Mouse (Mus musculus) gastrocnemius, postnatal 25 days (tissue): ENCODE measurements around the gene Scn2a. TPM values are rescaled to one million over a fixed set of nuclear protein-coding genes. Genes with fewer than 3 reads are reported as not detected.
"Not testable (repeated sequence)": the region's sequence is repeated elsewhere in the genome, so short reads cannot be mapped to it uniquely, and the experiment has no call there.

Experiments used
- DNase-seq: peaks from one replicate; pipeline ENCODE4 v3.0.0; 2022
- total RNA-seq, 2 experiments: library from RNA; stranded (reverse); gene quantifications; 1 replicate in 1 of 2; 2 replicates in 1 of 2; pipeline ENCODE4 v1.2.3; 2021

The Scn2a gene
- total RNA-seq, 2 experiments from 2014 or later: 0.54 to 0.91 TPM

DNA sequence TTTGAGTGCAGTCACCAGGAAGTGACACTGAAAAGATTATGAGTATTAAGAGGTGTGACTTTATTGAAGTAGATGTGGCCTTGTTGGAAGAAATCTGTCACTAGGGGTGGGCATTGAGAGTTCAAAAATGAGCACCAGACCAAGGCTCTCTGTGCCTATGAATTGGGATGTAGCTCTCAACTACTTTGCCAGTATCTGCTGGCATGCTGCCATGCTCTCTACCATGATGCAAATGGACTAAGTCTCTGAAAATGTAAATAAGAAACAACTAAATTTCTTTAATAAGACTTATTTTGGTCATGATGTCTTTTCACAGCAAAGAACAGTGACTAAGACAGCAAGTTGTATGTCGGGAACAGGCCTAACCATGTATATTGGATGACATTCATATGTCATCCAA is 79.7 kb downstream of the Scn2a start:
- no peak for DNase-seq

DNA sequence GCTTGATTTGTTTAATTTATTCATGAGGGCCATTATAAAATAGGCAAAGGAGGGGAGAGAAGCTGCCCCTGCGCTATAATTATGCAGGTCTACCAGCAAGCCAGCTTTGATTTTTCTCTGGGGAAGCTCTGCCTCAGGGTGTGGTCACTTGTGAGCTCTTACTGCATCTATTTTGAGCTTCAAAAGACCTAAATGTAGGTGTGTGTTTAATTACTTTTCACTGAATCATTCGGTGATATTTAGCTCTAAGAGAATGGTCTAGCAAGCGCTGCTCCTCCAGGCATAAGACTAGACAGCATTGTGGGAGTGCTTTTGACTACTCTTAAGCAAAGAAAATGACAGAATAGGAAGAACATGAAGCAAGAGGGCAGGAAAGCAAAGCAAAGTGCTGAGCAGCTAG is 80.6 kb downstream of the Scn2a start:
- DNase-seq: no peak

DNA sequence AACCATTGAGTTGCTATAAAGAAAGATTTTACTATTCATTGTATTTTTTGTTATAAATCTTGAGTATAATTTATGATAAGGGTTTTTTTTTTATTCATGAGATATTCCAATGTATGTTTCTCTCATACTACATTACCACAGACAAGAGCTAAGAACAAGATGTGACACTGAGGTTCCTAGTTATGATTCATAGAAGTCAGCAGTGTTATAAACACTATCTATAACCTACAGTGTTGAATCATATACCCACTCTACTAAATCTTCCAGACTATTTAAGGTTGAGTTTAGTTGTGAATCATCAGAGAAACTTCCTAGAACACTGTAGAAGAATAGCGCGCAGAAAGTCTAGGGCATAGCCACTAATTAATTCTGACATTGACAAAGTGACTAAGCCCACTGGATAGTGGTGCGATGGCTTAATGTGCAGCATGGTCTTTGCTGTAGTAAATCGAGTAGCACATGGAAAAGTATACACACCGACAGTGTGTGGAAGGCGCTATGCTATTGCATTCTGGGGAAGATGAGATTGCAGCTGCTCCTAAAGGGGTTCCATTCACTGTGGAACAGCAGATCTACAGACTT is 101.7 kb downstream of the Scn2a start:
- DNase-seq: no peak

DNA sequence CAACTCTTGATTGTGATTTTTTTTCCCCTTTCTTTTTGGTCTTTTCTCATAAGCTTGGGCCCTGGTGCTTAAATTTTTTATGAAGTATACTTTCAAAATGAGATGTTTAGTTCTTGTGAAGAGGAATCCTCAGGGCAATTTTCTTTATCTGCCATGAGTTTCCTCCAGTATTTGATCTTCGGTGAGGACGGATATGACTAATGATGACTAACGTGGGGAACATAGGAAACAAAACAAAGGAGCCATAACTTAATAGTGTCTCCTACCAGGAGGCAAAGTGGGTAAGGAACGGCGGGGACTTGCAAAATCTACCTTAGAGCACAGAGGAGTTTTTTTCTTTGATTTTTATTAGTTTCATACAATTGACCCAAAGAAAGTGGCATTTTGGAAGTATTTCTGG is 124.8 kb downstream of the Scn2a start:
- no peak for DNase-seq

DNA sequence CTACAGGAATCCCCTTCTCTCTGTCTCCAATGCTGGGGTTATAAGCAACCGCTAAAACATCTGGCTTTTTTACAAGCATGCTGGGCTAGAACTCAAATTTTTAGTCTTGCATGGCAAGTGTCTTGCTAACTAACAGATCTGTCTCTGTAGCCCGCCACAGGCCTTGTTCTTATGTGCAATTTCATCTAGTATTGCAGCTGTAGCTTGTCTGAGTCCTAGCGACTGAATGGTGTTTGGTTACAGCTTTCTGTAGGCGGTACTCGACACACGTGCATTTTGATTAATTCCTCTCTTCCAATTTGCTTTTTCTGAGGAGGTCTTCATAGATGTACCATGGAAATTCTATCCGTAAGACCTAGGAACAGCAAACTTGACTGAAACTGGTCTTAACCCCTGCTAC is 161.9 kb downstream of the Scn2a start:
- no peak for DNase-seq

DNA sequence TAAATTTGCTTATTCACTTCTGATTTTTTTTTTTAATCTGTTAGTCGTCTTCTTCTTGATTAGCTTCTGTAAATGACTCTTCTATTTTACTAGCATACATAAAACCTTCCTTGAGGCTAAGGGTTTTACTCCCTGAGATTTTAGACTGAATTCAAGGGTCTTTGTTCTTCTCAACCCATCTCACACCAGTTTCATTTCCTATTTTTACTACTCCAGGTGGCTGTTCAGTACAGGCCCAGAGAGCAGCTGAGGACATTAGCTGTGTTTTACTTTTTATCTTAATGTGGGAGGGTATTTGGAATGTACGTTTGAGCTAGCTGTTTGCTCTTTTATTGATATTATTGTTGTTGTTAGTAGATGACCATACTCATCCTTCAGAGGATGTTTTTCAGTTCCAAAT is 162.8 kb downstream of the Scn2a start:
- no peak for DNase-seq

DNA sequence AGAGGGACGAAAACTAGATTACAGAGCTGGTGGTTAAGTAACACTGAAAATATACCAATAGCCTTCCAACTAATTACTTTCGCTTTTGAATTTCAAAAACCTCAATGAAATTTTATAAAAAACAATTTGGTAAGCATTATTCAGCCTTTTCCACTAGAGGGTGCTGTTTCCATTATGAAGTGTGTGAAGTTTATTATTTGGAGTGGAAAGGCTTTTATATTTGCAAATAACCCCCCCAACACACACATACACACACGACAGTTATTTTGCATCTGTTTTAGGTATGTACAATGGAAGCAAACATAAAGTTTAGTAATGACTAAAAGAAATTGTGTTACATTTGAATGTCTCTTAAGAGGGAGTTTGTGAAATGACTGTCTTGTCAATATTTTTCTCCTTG is 171.9 kb downstream of the Scn2a start:
- no peak for DNase-seq

DNA sequence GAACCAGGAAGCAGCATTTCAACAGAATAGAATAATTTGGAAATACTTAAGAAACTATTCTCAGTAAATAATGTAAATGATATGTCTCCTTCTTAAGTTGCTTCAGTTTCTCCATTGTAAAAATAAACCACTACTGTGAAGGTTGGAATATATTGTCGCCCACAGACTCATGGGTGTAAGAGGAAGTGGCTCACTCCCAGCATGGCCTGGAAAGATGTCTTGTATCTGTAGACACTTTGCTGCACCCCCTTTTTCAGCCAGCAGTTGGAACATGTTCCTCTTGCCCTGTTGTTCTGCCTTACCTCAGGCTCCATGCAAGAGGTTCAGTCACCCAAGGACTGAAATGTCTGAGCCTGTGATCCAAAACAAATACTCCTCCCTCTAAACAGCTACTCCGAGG is 173.0 kb downstream of the Scn2a start:
- no peak for DNase-seq

DNA sequence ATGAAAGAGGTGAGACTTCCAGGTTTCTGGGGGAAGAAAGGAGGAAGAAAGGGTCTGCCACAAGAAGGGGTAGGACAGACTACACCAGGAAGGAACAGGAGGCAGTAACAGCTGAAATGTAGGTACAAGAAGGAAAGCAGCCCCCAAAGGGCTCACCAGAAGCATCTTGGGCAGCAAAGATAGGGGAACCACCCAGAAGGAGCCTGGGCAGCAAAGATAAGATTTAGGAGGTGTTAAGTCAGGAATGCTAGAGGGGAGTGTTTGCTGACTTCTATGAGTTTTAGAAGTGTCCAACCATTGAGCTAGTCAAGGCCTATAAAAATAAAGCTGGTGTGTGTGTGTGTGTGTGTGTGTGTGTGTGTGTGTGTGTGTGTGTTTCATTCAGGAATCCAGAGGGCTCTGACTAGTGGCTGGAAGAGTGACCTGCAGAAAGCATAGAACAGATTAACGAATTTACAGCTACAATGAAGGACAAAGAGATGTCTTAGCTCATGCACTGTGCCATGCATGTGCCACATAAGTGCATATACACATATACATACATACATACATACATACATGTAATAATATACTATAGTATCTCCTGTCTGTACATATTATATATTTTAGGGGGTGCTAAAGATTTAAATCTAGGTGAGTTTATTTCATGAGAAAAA is 180.6 kb downstream of the Scn2a start:
- DNase-seq: no peak

DNA sequence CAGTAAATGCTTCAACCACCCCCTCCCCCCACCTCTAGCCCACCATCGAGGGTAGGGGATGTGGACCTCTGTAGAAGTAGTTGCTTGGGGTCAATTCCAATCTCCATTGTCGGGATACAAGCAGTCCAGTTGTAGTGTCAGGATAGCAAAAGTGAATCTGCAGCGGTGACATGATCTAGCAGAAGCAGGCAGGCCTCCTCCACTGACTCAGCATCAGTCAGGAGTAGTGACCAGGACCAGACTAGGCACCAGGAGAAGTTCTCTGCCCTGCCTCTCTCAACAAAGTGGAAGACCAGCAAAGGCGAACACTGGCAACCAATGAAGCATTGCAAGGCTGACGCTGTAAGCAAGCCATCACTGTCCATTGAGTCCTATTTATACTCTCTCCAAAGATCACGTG is 186.0 kb downstream of the Scn2a start:
- DNase-seq: no peak

DNA sequence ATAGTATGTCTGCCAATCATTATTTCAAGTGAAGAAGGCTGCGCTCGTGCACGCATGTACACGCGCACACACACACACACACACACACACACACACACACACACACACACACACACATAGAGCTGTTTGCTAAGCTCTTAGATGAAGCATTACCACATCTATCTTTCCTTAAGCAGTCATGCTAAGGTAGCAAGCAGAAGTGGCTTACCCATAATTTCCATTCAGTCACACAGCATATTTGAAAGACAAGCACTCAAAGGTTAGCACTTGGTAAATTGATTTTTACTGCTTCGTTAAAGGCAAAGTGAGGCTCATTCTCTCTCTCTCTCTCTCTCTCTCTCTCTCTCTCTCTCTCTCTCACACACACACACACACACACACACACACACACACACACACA is 190.6 kb downstream of the Scn2a start:
- DNase-seq: not testable (repeated sequence)

Other genes starting within 250 kb of the Scn2a start
- under 1 TPM; 0.33 to 0.54 TPM for gene Scn3a, start 53.1 kb upstream of the Scn2a start, total RNA-seq
- under 1 TPM in 1 of 2 experiments, not detected in 1; 0.13 TPM for gene Csrnp3, start 225.0 kb downstream of the Scn2a start, total RNA-seq